Mouse (Mus musculus): ENCODE results near the gene Cnr2. TPM values are rescaled to one million over a fixed set of nuclear protein-coding genes. Genes with fewer than 3 reads are reported as not detected.
A peak's percentile ranks its signal among the peaks of the same experiment; 100 is the strongest.

Gene Cnr2
- polyA plus RNA-seq, 1 experiment from 2014 or later = 0.05 TPM

- H3K4me1 ChIP-seq (replicated peaks) = peaks cover 43% of the 10 kb centered on the region
- no peak overlapping the region for H3K9ac ChIP-seq
- no peak for ATAC-seq (ENCODE audit: low FRiP score, low read depth)
- no peaks in the 10 kb centered on the region for H3K27me3 ChIP-seq
- 38% methylated on average over 2 of the region's 2 CpGs for WGBS
- H3K27ac ChIP-seq (replicated peaks) = no peak overlapping the region
- peak overlapping the region; percentile 32 for H3K4me2 ChIP-seq
- peaks cover 23% of the 10 kb centered on the region for H3K36me3 ChIP-seq
- H3K9me3 ChIP-seq = no peaks in the 10 kb centered on the region
- H3K4me3 ChIP-seq = 0 out of 2 replicates have a peak overlapping the region, but pooled peaks have one; percentile 2
Measured at GRCm38 (mm10) chr4:135870227-135871023, 24.8 kb upstream of the Cnr2 start.

- Histone ChIP-seq H3K4me1 (replicated peaks) (peaks cover 57% of the 10 kb centered on the region), H3K27ac (replicated peaks) (peak overlapping the region; percentile 32; the same call in 1 of the 2 replicates), H3K27me3 (no peaks in the 10 kb centered on the region), H3K4me2 (peak overlapping the region; percentile 67), H3K4me3 (peak overlapping the region; percentile 82), H3K9me3 (no peaks in the 10 kb centered on the region), H3K36me3 (peaks cover 20% of the 10 kb centered on the region), H3K9ac (peak overlapping the region; percentile 88)
- 39% methylated on average over 3 of the region's 3 CpGs for WGBS
- ATAC-seq (ENCODE audit: low FRiP score, low read depth) = no peak
Measured at GRCm38 (mm10) chr4:135872015-135872414, 23.2 kb upstream of the Cnr2 start.

- Histone ChIP-seq H3K4me3 (peak overlapping the region; percentile 82), H3K27me3 (no peaks in the 10 kb centered on the region), H3K27ac (replicated peaks) (peak overlapping the region; percentile 97), H3K4me2 (peak overlapping the region; percentile 67), H3K9me3 (no peaks in the 10 kb centered on the region), H3K36me3 (peaks cover 19% of the 10 kb centered on the region), H3K9ac (peak overlapping the region; percentile 88), H3K4me1 (replicated peaks) (peaks cover 58% of the 10 kb centered on the region)
- ATAC-seq (ENCODE audit: low FRiP score, low read depth) = no peak
- whole genome bisulfite sequencing = 9% methylated on average over 17 of the region's 17 CpGs
Measured at GRCm38 (mm10) chr4:135872589-135873391, 22.4 kb upstream of the Cnr2 start.

- peak within 1 kb of the TSS; percentile 97 for H3K27ac ChIP-seq (replicated peaks)
- peaks cover 58% of the 10 kb centered on the region for H3K4me1 ChIP-seq (replicated peaks)
- no peaks in the 10 kb centered on the region for H3K9me3 ChIP-seq
- peak; percentile 97 for ATAC-seq (ENCODE audit: low FRiP score, low read depth)
- WGBS = under 1% methylated on average over 53 of the region's 60 CpGs
- peak within 1 kb of the TSS; percentile 82 for H3K4me3 ChIP-seq
- H3K9ac ChIP-seq = peak within 1 kb of the TSS; percentile 88
- no peaks in the 10 kb centered on the region for H3K27me3 ChIP-seq
- H3K36me3 ChIP-seq = peaks cover 19% of the 10 kb centered on the region
- H3K4me2 ChIP-seq = peak within 1 kb of the TSS; percentile 67
Measured at GRCm38 (mm10) chr4:135873526-135874202, 21.5 kb upstream of the Cnr2 start, which contains the start of gene Pnrc2. Gene Pnrc2, minus strand, starts transcription at chr4:135873850.

- H3K4me2 ChIP-seq = peak overlapping the region; percentile 67; the same call in 1 of the 2 replicates
- H3K4me1 ChIP-seq (replicated peaks) = peaks cover 53% of the 10 kb centered on the region
- no peaks in the 10 kb centered on the region for H3K9me3 ChIP-seq
- H3K36me3 ChIP-seq = peaks cover 10% of the 10 kb centered on the region
- WGBS = 76% methylated on average over 10 of the region's 10 CpGs
- H3K27ac ChIP-seq (replicated peaks) = peak overlapping the region; percentile 97
- H3K27me3 ChIP-seq = no peaks in the 10 kb centered on the region
- no peak for ATAC-seq (ENCODE audit: low FRiP score, low read depth)
- H3K9ac ChIP-seq = no peak overlapping the region
- H3K4me3 ChIP-seq = no peak overlapping the region
Measured at GRCm38 (mm10) chr4:135874564-135875535, 20.3 kb upstream of the Cnr2 start.

- Histone ChIP-seq H3K27ac (replicated peaks) (peak overlapping the region; percentile 12), H3K27me3 (no peaks in the 10 kb centered on the region), H3K9me3 (no peaks in the 10 kb centered on the region), H3K4me3 (no peak overlapping the region), H3K4me2 (no peak overlapping the region), H3K4me1 (replicated peaks) (peaks cover 50% of the 10 kb centered on the region), H3K9ac (no peak overlapping the region), H3K36me3 (peaks cover 10% of the 10 kb centered on the region)
- WGBS = 23% methylated on average over 7 of the region's 7 CpGs
- ATAC-seq (ENCODE audit: low FRiP score, low read depth) = no peak
Measured at GRCm38 (mm10) chr4:135875546-135875945, 19.6 kb upstream of the Cnr2 start.

- Histone ChIP-seq H3K27ac (replicated peaks) (peak overlapping the region; percentile 12), H3K9me3 (no peaks in the 10 kb centered on the region), H3K9ac (no peak overlapping the region), H3K4me2 (peak overlapping the region; percentile 51), H3K4me1 (replicated peaks) (peaks cover 45% of the 10 kb centered on the region), H3K36me3 (peaks cover 10% of the 10 kb centered on the region), H3K27me3 (no peaks in the 10 kb centered on the region), H3K4me3 (peak overlapping the region; percentile 18; the same call in 1 of the 2 replicates)
- WGBS = 3% methylated on average over 9 of the region's 9 CpGs
- ATAC-seq (ENCODE audit: low FRiP score, low read depth) = no peak
Measured at GRCm38 (mm10) chr4:135875991-135876582, 19.1 kb upstream of the Cnr2 start.

- Histone ChIP-seq H3K4me3 (peak overlapping the region; percentile 18), H3K4me1 (replicated peaks) (peaks cover 41% of the 10 kb centered on the region), H3K9ac (no peak overlapping the region), H3K27ac (replicated peaks) (peak overlapping the region; percentile 20; the same call in 1 of the 2 replicates), H3K27me3 (no peaks in the 10 kb centered on the region), H3K9me3 (no peaks in the 10 kb centered on the region), H3K4me2 (peak overlapping the region; percentile 51), H3K36me3 (peaks cover 7% of the 10 kb centered on the region)
- under 1% methylated on average over 16 of the region's 16 CpGs for WGBS
- ATAC-seq (ENCODE audit: low FRiP score, low read depth) = no peak
Measured at GRCm38 (mm10) chr4:135876583-135877020, 18.6 kb upstream of the Cnr2 start.

GRCm38 (mm10) chr4:135877742-135878141 is 17.5 kb upstream of the Cnr2 start:
- no peak for ATAC-seq (ENCODE audit: low FRiP score, low read depth)
- Histone ChIP-seq H3K4me3 (no peak overlapping the region), H3K4me2 (no peak overlapping the region), H3K36me3 (no peaks in the 10 kb centered on the region), H3K9me3 (no peaks in the 10 kb centered on the region), H3K27ac (replicated peaks) (no peak overlapping the region), H3K9ac (no peak overlapping the region), H3K4me1 (replicated peaks) (peaks cover 29% of the 10 kb centered on the region), H3K27me3 (no peaks in the 10 kb centered on the region)
- WGBS = 75% methylated on average over 2 of the region's 2 CpGs

GRCm38 (mm10) chr4:135879021-135879420 is 16.2 kb upstream of the Cnr2 start:
- H3K4me2 ChIP-seq = no peak overlapping the region
- H3K4me1 ChIP-seq (replicated peaks) = peaks cover 25% of the 10 kb centered on the region
- no peaks in the 10 kb centered on the region for H3K27me3 ChIP-seq
- H3K27ac ChIP-seq (replicated peaks) = no peak overlapping the region
- no peaks in the 10 kb centered on the region for H3K36me3 ChIP-seq
- WGBS = 67% methylated on average over 6 of the region's 6 CpGs
- no peak for ATAC-seq (ENCODE audit: low FRiP score, low read depth)
- H3K4me3 ChIP-seq = no peak overlapping the region
- no peaks in the 10 kb centered on the region for H3K9me3 ChIP-seq
- H3K9ac ChIP-seq = no peak overlapping the region
